Mouse (Mus musculus): Measurements from ENCODE around the gene Ank3. TPM values are rescaled to one million over a fixed set of nuclear protein-coding genes. Genes with fewer than 3 reads are reported as not detected.

Ank3 gene
- polyA plus RNA-seq, 1 experiment from 2014 or later: 48.8 TPM

GRCm38 (mm10) chr10:69585271-69585670 lies 186.7 kb downstream of the Ank3 start:
- TF ChIP-seq CTCF (IDR thresholded peaks at IDR 0.05; ENCODE audit: low read depth): no peak
- ATAC-seq (replicated peaks; ENCODE audit: low FRiP score, low read depth) (no peak), DNase-seq (ENCODE audit: low spot score) (no peak)
- Histone ChIP-seq H3K27me3 (ENCODE audit: insufficient read depth, low read length) (no peaks in the 10 kb centered on the region), H3K4me2 (ENCODE audit: low read length) (no peak overlapping the region), H3K4me3 (replicated peaks; ENCODE audit: low read depth, low read length) (no peak overlapping the region), H3K36me3 (ENCODE audit: insufficient read depth, low read length) (no peaks in the 10 kb centered on the region), H3K9ac (ENCODE audit: low read depth, low read length) (no peak overlapping the region), H3K9me3 (replicated peaks; ENCODE audit: low read length) (no peaks in the 10 kb centered on the region), H3K4me1 (replicated peaks; ENCODE audit: insufficient read depth, low read length) (peaks cover 5% of the 10 kb centered on the region; the same call in 1 of the 2 replicates), H3K27ac (no peak overlapping the region)
- WGBS: 79% methylated on average over 3 of the region's 3 CpGs

- 38% methylated on average over 15 of the region's 15 CpGs for WGBS
- H3K27me3 ChIP-seq (ENCODE audit: insufficient read depth, low read length): no peaks in the 10 kb centered on the region
- TF ChIP-seq CTCF (IDR thresholded peaks at IDR 0.05; ENCODE audit: low read depth): no peak
- ATAC-seq (replicated peaks; ENCODE audit: low FRiP score, low read depth): 0 out of 2 replicates have a peak, but pooled peaks have one; percentile 25
- 0 out of 2 replicates have a peak, but pooled peaks cover 5% of the 10 kb centered on the region for H3K4me1 ChIP-seq (replicated peaks; ENCODE audit: insufficient read depth, low read length)
- no peak overlapping the region for H3K9ac ChIP-seq (ENCODE audit: low read depth, low read length)
- H3K9me3 ChIP-seq (replicated peaks; ENCODE audit: low read length): no peaks in the 10 kb centered on the region
- H3K36me3 ChIP-seq (ENCODE audit: insufficient read depth, low read length): no peaks in the 10 kb centered on the region
- no peak overlapping the region for H3K27ac ChIP-seq
- H3K4me2 ChIP-seq (ENCODE audit: low read length): peak overlapping the region; percentile 11; the same call in 1 of the 2 replicates
- peak; percentile 88 for DNase-seq (ENCODE audit: low spot score)
- no peak overlapping the region for H3K4me3 ChIP-seq (replicated peaks; ENCODE audit: low read depth, low read length)
Observed at GRCm38 (mm10) chr10:69594186-69595131, 195.9 kb downstream of the Ank3 start.

GRCm38 (mm10) chr10:69595487-69595886 lies 196.9 kb downstream of the Ank3 start:
- Histone ChIP-seq H3K27ac (no peak overlapping the region), H3K4me3 (replicated peaks; ENCODE audit: low read depth, low read length) (no peak overlapping the region), H3K27me3 (ENCODE audit: insufficient read depth, low read length) (no peaks in the 10 kb centered on the region), H3K4me2 (ENCODE audit: low read length) (no peak overlapping the region), H3K9ac (ENCODE audit: low read depth, low read length) (no peak overlapping the region), H3K9me3 (replicated peaks; ENCODE audit: low read length) (no peaks in the 10 kb centered on the region), H3K4me1 (replicated peaks; ENCODE audit: insufficient read depth, low read length) (0 out of 2 replicates have a peak, but pooled peaks cover 5% of the 10 kb centered on the region), H3K36me3 (ENCODE audit: insufficient read depth, low read length) (no peaks in the 10 kb centered on the region)
- no peak for ATAC-seq (replicated peaks; ENCODE audit: low FRiP score, low read depth)
- no peak for DNase-seq (ENCODE audit: low spot score)
- TF ChIP-seq CTCF (IDR thresholded peaks at IDR 0.05; ENCODE audit: low read depth): no peak
- WGBS: 83% methylated on average over 5 of the region's 5 CpGs

- no peak overlapping the region for H3K9ac ChIP-seq (ENCODE audit: low read depth, low read length)
- DNase-seq (ENCODE audit: low spot score) (no peak), ATAC-seq (replicated peaks; ENCODE audit: low FRiP score, low read depth) (no peak)
- no peaks in the 10 kb centered on the region for H3K4me1 ChIP-seq (replicated peaks; ENCODE audit: insufficient read depth, low read length)
- H3K4me2 ChIP-seq (ENCODE audit: low read length): no peak overlapping the region
- no peak overlapping the region for H3K4me3 ChIP-seq (replicated peaks; ENCODE audit: low read depth, low read length)
- H3K36me3 ChIP-seq (ENCODE audit: insufficient read depth, low read length): no peaks in the 10 kb centered on the region
- no peaks in the 10 kb centered on the region for H3K27me3 ChIP-seq (ENCODE audit: insufficient read depth, low read length)
- no peaks in the 10 kb centered on the region for H3K9me3 ChIP-seq (replicated peaks; ENCODE audit: low read length)
- 97% methylated on average over 3 of the region's 3 CpGs for WGBS
- no peak for TF ChIP-seq CTCF (IDR thresholded peaks at IDR 0.05; ENCODE audit: low read depth)
- no peak overlapping the region for H3K27ac ChIP-seq
Observed at GRCm38 (mm10) chr10:69601471-69601870, 202.9 kb downstream of the Ank3 start.

- Histone ChIP-seq H3K4me2 (ENCODE audit: low read length) (no peak overlapping the region), H3K4me3 (replicated peaks; ENCODE audit: low read depth, low read length) (no peak overlapping the region), H3K27ac (no peak overlapping the region), H3K27me3 (ENCODE audit: insufficient read depth, low read length) (no peaks in the 10 kb centered on the region), H3K4me1 (replicated peaks; ENCODE audit: insufficient read depth, low read length) (no peaks in the 10 kb centered on the region), H3K9me3 (replicated peaks; ENCODE audit: low read length) (no peaks in the 10 kb centered on the region), H3K9ac (ENCODE audit: low read depth, low read length) (no peak overlapping the region), H3K36me3 (ENCODE audit: insufficient read depth, low read length) (no peaks in the 10 kb centered on the region)
- WGBS: 97% methylated on average over 1 of the region's 1 CpGs
- no peak for DNase-seq (ENCODE audit: low spot score)
- TF ChIP-seq CTCF (IDR thresholded peaks at IDR 0.05; ENCODE audit: low read depth): no peak
- ATAC-seq (replicated peaks; ENCODE audit: low FRiP score, low read depth): no peak
Observed at GRCm38 (mm10) chr10:69602711-69603110, 204.1 kb downstream of the Ank3 start.

GRCm38 (mm10) chr10:69604609-69605008 lies 206.0 kb downstream of the Ank3 start:
- ATAC-seq (replicated peaks; ENCODE audit: low FRiP score, low read depth) (no peak), DNase-seq (ENCODE audit: low spot score) (no peak)
- TF ChIP-seq CTCF (IDR thresholded peaks at IDR 0.05; ENCODE audit: low read depth): no peak
- H3K9ac ChIP-seq (ENCODE audit: low read depth, low read length): no peak overlapping the region
- H3K27ac ChIP-seq: no peak overlapping the region
- H3K4me3 ChIP-seq (replicated peaks; ENCODE audit: low read depth, low read length): no peak overlapping the region
- H3K9me3 ChIP-seq (replicated peaks; ENCODE audit: low read length): no peaks in the 10 kb centered on the region
- WGBS: 87% methylated on average over 6 of the region's 6 CpGs
- H3K4me1 ChIP-seq (replicated peaks; ENCODE audit: insufficient read depth, low read length): no peaks in the 10 kb centered on the region
- H3K36me3 ChIP-seq (ENCODE audit: insufficient read depth, low read length): no peaks in the 10 kb centered on the region
- H3K27me3 ChIP-seq (ENCODE audit: insufficient read depth, low read length): no peaks in the 10 kb centered on the region
- H3K4me2 ChIP-seq (ENCODE audit: low read length): no peak overlapping the region

Data from kidney, postnatal 0 days (tissue).